Mouse (Mus musculus) MEL (cell line): ENCODE measurements around the gene Ap5z1. TPM values are rescaled to one million over a fixed set of nuclear protein-coding genes. Genes with fewer than 3 reads are reported as not detected.

ENCODE experiments used
- DNase-seq: peaks from one replicate; pipeline ENCODE4 v3.0.0; 2011; ENCODE audit warnings: low read depth, low spot score
- H3K27ac ChIP-seq: 2 replicates; pipeline ENCODE4 v1.5.1; 2012; ENCODE audit warnings: low read depth, mild to moderate bottlenecking, control low read depth, low read length, moderate library complexity; ENCODE audit not compliant: control insufficient read depth
- H3K27me3 ChIP-seq, 2 experiments: fragments of 150-350 bp in 1 of 2; sonication (generic) in 1 of 2; 2 replicates each; pipeline ENCODE4 v1.6.1; 2012; ENCODE audit warnings: low read length in 2 of 2, mild to moderate bottlenecking in 2 of 2, improper control_type of control experiment in 1 of 2, moderate library complexity in 1 of 2; ENCODE audit not compliant: insufficient read depth in 2 of 2, control insufficient read depth in 1 of 2
- H3K36me3 ChIP-seq, 2 experiments: 2 replicates each; pipeline ENCODE4 v1.6.1; 2012 to 2014; ENCODE audit warnings: low read length in 2 of 2, improper control_type of control experiment in 1 of 2, inconsistent platforms in 1 of 2, mild to moderate bottlenecking in 1 of 2; ENCODE audit not compliant: insufficient read depth in 2 of 2, control insufficient read depth in 1 of 2
- H3K4me1 ChIP-seq, 2 experiments: fragments of 150-350 bp in 1 of 2; sonication (generic) in 1 of 2; 2 replicates each; pipeline ENCODE4 v1.6.1; 2012; ENCODE audit warnings: low read length in 2 of 2, improper control_type of control experiment in 1 of 2, mild to moderate bottlenecking in 1 of 2; ENCODE audit not compliant: insufficient read depth in 2 of 2, control insufficient read depth in 1 of 2
- H3K4me3 ChIP-seq, 2 experiments: fragments of 150-350 bp in 1 of 2; sonication (generic) in 1 of 2; 2 replicates each; pipeline ENCODE4 v1.5.1; 2012; ENCODE audit warnings: low read depth in 2 of 2, low read length in 2 of 2, mild to moderate bottlenecking in 2 of 2, moderate library complexity in 2 of 2, control low read depth in 1 of 2, improper control_type of control experiment in 1 of 2; ENCODE audit not compliant: control insufficient read depth in 1 of 2, insufficient read depth in 1 of 2
- H3K79me2 ChIP-seq: 2 replicates; pipeline ENCODE4 v1.6.1; 2012; ENCODE audit warnings: mild to moderate bottlenecking, low read length, moderate library complexity; ENCODE audit not compliant: control insufficient read depth, poor library complexity, insufficient read depth
- H3K9ac ChIP-seq: 2 replicates; pipeline ENCODE4 v1.6.1; 2012; ENCODE audit warnings: low read depth, mild to moderate bottlenecking, control low read depth, low read length, moderate library complexity; ENCODE audit not compliant: control insufficient read depth, poor library complexity, severe bottlenecking
- H3K9me3 ChIP-seq: fragments of 150-350 bp; sonication (generic); replicated peaks from 2 replicates; pipeline ENCODE4 v1.6.1; 2012; ENCODE audit warnings: mild to moderate bottlenecking, low read length, improper control_type of control experiment, moderate library complexity; ENCODE audit not compliant: insufficient read depth
- CHD1 ChIP-seq: IDR thresholded peaks from 2 replicates; pipeline ENCODE4 v1.6.1; 2012; ENCODE audit warnings: low read depth, mild to moderate bottlenecking, inconsistent platforms, low read length, improper control_type of control experiment
- CHD2 ChIP-seq: IDR thresholded peaks from 2 replicates; pipeline ENCODE4 v1.6.1; 2011; ENCODE audit warnings: low read length, improper control_type of control experiment
- E2F4 ChIP-seq: IDR thresholded peaks from 2 replicates; pipeline ENCODE4 v1.6.1; 2011; ENCODE audit warnings: low read depth, low read length, improper control_type of control experiment, borderline replicate concordance
- EP300 ChIP-seq, 2 experiments: IDR thresholded peaks; 2 replicates each; pipeline ENCODE4 v1.6.1; 2011; ENCODE audit warnings: improper control_type of control experiment in 2 of 2, low read length in 2 of 2, low read depth in 1 of 2, mild to moderate bottlenecking in 1 of 2
- ETS1 ChIP-seq: IDR thresholded peaks from 2 replicates; pipeline ENCODE4 v1.6.1; 2012; ENCODE audit warnings: low read depth, mild to moderate bottlenecking, inconsistent platforms, low read length, improper control_type of control experiment, moderate library complexity
- GATA1 ChIP-seq: IDR thresholded peaks from 2 replicates; pipeline ENCODE4 v1.6.1; 2011; ENCODE audit warnings: low read depth, low read length, improper control_type of control experiment
- HCFC1 ChIP-seq: IDR thresholded peaks from 2 replicates; pipeline ENCODE4 v1.6.1; 2012; ENCODE audit warnings: low read depth, mild to moderate bottlenecking, inconsistent platforms, low read length, improper control_type of control experiment, moderate library complexity
- MAZ ChIP-seq: IDR thresholded peaks from 2 replicates; pipeline ENCODE4 v1.6.1; 2012; ENCODE audit warnings: low read depth, mild to moderate bottlenecking, inconsistent platforms, low read length, improper control_type of control experiment
- MEF2A ChIP-seq: IDR thresholded peaks from 2 replicates; pipeline ENCODE4 v1.6.1; 2014; ENCODE audit warnings: low read depth, mild to moderate bottlenecking, inconsistent platforms, low read length, improper control_type of control experiment; ENCODE audit not compliant: poor library complexity, insufficient replicate concordance, severe bottlenecking; ENCODE audit errors: extremely low read depth
- MYC ChIP-seq: IDR thresholded peaks from 2 replicates; pipeline ENCODE4 v1.6.1; 2011; ENCODE audit warnings: low read depth, mild to moderate bottlenecking, low read length, improper control_type of control experiment, moderate library complexity
- POLR2A ChIP-seq, 2 experiments: IDR thresholded peaks; 2 replicates each; pipeline ENCODE4 v1.6.1; 2011 to 2012; ENCODE audit warnings: low read length in 2 of 2, mild to moderate bottlenecking in 2 of 2, control low read depth in 1 of 2, improper control_type of control experiment in 1 of 2, low read depth in 1 of 2, moderate library complexity in 1 of 2; ENCODE audit not compliant: control insufficient read depth in 1 of 2, insufficient read depth in 1 of 2, poor library complexity in 1 of 2
- RCOR1 ChIP-seq: IDR thresholded peaks from 2 replicates; pipeline ENCODE4 v1.6.1; 2012; ENCODE audit warnings: low read depth, mild to moderate bottlenecking, inconsistent platforms, low read length, improper control_type of control experiment
- SIN3A ChIP-seq: IDR thresholded peaks from 2 replicates; pipeline ENCODE4 v1.6.1; 2012; ENCODE audit warnings: low read length, improper control_type of control experiment, inconsistent platforms
- TAL1 ChIP-seq: IDR thresholded peaks from 2 replicates; pipeline ENCODE4 v1.6.1; 2012; ENCODE audit warnings: mild to moderate bottlenecking, inconsistent platforms, low read length, moderate library complexity, mixed read lengths
- USF2 ChIP-seq, 2 experiments: IDR thresholded peaks; 2 replicates each; pipeline ENCODE4 v1.6.1; 2011 to 2012; ENCODE audit warnings: improper control_type of control experiment in 2 of 2, low read length in 2 of 2, borderline replicate concordance in 1 of 2, inconsistent platforms in 1 of 2, low read depth in 1 of 2, mild to moderate bottlenecking in 1 of 2; ENCODE audit not compliant: insufficient read depth in 1 of 2
- polyA plus RNA-seq, 2 experiments: library from polyadenylated mRNA; stranded (reverse) in 1 of 2; unstranded in 1 of 2; fragments of >175 nt in 1 of 2; fragments of >200 nt in 1 of 2; gene quantifications; 2 replicates each; pipeline versions ENCODE4 v1.2.1 to v1.2.4; 2012; ENCODE audit warnings: low replicate concordance in 2 of 2, low read depth in 1 of 2; ENCODE audit not compliant: insufficient read length in 2 of 2, insufficient read depth in 1 of 2, missing spikeins in 1 of 2
- total RNA-seq: library from RNA; depleted of rRNA; stranded (reverse); fragments of 300-350 nt; gene quantifications from 2 replicates; pipeline ENCODE4 v1.2.3, GENCODE M21; 2012

The Ap5z1 gene
- total and polyA plus RNA-seq, 3 experiments, result 4.4 to 13.5 TPM; not detected in 1

- Histone ChIP-seq H3K27ac (no peak overlapping the region), H3K79me2 (peaks cover 9% of the 10 kb centered on the region), H3K9me3 (no peaks in the 10 kb centered on the region), H3K27me3 (no peaks in the 10 kb centered on the region), H3K9ac (no peak overlapping the region), H3K4me3 (no peak overlapping the region), H3K36me3 (peaks cover 0 to 14% of the 10 kb centered on the region in 2 experiments; a peak in 2 of 4 replicates), H3K4me1 (peaks cover 0 to 21% of the 10 kb centered on the region in 2 experiments; a peak in 3 of 4 replicates)
- TF ChIP-seq RCOR1, result no peak
- TF ChIP-seq TAL1, result no peak
- TF ChIP-seq POLR2A (IDR thresholded peaks at IDR 0.05; ENCODE audit: control insufficient read depth in 1 of 2, insufficient read depth in 1 of 2, low read depth in 1 of 2, low read length in 2 of 2, poor library complexity in 1 of 2), result no peak
- TF ChIP-seq ETS1, result no peak
- no peak for TF ChIP-seq HCFC1
- no peak for DNase-seq
Measured at GRCm38 (mm10) chr5:142443514-142443913, 20.2 kb upstream of the Ap5z1 start.

GRCm38 (mm10) chr5:142443994-142444393 lies 19.8 kb upstream of the Ap5z1 start:
- peaks cover 0 to 21% of the 10 kb centered on the region in 2 experiments; a peak in 3 of 4 replicates for H3K4me1 ChIP-seq
- TF ChIP-seq GATA1 (no peak), EP300 (IDR thresholded peaks at IDR 0.05; ENCODE audit: low read depth in 1 of 2, low read length in 2 of 2) (no peak), MEF2A (no peak), SIN3A (no peak), E2F4 (no peak), USF2 (IDR thresholded peaks at IDR 0.05; ENCODE audit: borderline replicate concordance in 1 of 2, insufficient read depth in 1 of 2, low read depth in 1 of 2, low read length in 2 of 2) (no peak), MYC (no peak), MAZ (no peak), CHD2 (no peak), CHD1 (no peak)
- H3K36me3 ChIP-seq, result peaks cover 0 to 14% of the 10 kb centered on the region in 2 experiments; a peak in 3 of 4 replicates
- H3K9ac ChIP-seq, result no peak overlapping the region
- no peaks in the 10 kb centered on the region for H3K9me3 ChIP-seq
- H3K27ac ChIP-seq, result no peak overlapping the region
- no peak overlapping the region for H3K4me3 ChIP-seq
- H3K79me2 ChIP-seq, result peaks cover 9% of the 10 kb centered on the region
- no peak for DNase-seq
- H3K27me3 ChIP-seq, result no peaks in the 10 kb centered on the region
